In genomic region chr16:4558980-4559631, GRCm38 (mm10) we compare ENCODE assay signal across 8 mouse cellular contexts. TPM values are rescaled to one million over a fixed set of nuclear protein-coding genes. Genes with fewer than 3 reads are reported as not detected.
A peak's percentile ranks its signal among the peaks of the same experiment; 100 is the strongest.
DNase-seq lines count a peak whose midpoint lies in the region; ATAC-seq lines count a peak whose summit lies in the region.

No protein-coding gene starts in this region.

- peak; percentile 10; the same call in 1 of the 2 replicates for ATAC-seq in monocyte, adult 5-6 weeks (replicated peaks; ENCODE audit: insufficient number of reproducible peaks, low FRiP score, low TSS enrichment, poor library complexity, severe bottlenecking)

- no peaks in the 10 kb centered on the region for H3K27me3 ChIP-seq in splenic B cell, adult 2 months (ENCODE audit: control insufficient read depth, insufficient read depth, low read length, poor library complexity, severe bottlenecking)

- H3K36me3 ChIP-seq in splenic B cell, adult 2 months (ENCODE audit: control insufficient read depth, insufficient read depth, low read length, poor library complexity, severe bottlenecking), result no peaks in the 10 kb centered on the region

- peak; percentile 61 to 70 for DNase-seq in left cerebral cortex, adult 18-20 months (ENCODE audit: low spot score in 2 of 2)
- DNase-seq in left cerebral cortex, adult 11 months (ENCODE audit: low spot score), result no peak
- peak; percentile 82 for DNase-seq in embryo, embryonic 9.5 days (ENCODE audit: extremely low spot score)
- DNase-seq in heart, adult 11 months, result peak; percentile 98
- DNase-seq in kidney, adult 9 months, result peak; percentile 76
- peak; percentile 56 for DNase-seq in liver
- peak; percentile 52 for DNase-seq in splenic B cell, adult 2 months (ENCODE audit: low read depth, low spot score)

RNA-seq across cellular contexts. Expression of gene Tfap4, which starts 0.5 kb away (rescaled TPM):
- total RNA-seq in left cerebral cortex, adult 18-20 months (2021), result 1 to 10 TPM; 3.5 to 3.6 TPM
- 2.7 to 14.0 TPM (median 4.0 TPM) in 3 replicates for total RNA-seq in monocyte, adult 5-6 weeks (2017)

RNA-seq across cellular contexts. Expression of gene Srl, which starts 17.5 kb away (rescaled TPM):
- 1 to 10 TPM; 3.0 to 4.1 TPM for total RNA-seq in left cerebral cortex, adult 18-20 months (2021)
- 0.29 to 0.38 TPM in 2 of 3 replicates, not detected in the other for total RNA-seq in monocyte, adult 5-6 weeks (2017)

RNA-seq across cellular contexts. Expression of gene Glis2, which starts 35.4 kb away (rescaled TPM):
- total RNA-seq in left cerebral cortex, adult 18-20 months (2021), result 10 to 100 TPM; 12.4 to 16.6 TPM
- total RNA-seq in monocyte, adult 5-6 weeks (2017), result 0.19 to 0.76 TPM (median 0.64 TPM) in 3 replicates
